Mouse (Mus musculus) adrenal gland, postnatal 10 days (tissue): ENCODE results near the gene Gm8720. TPM values are rescaled to one million over a fixed set of nuclear protein-coding genes. Genes with fewer than 3 reads are reported as not detected.
"Not testable (repeated sequence)": the region's sequence is repeated elsewhere in the genome, so short reads cannot be mapped to it uniquely, and the experiment has no call there.

Source experiments
- DNase-seq: peaks from one replicate; pipeline ENCODE4 v3.0.0; 2021; ENCODE audit warnings: mixed read lengths
- long read RNA-seq, 2 experiments: library from polyadenylated mRNA; stranded (forward); transcript quantifications; one replicate each; pipeline ENCODE4 v2.0.0; 2021
- total RNA-seq, 2 experiments: library from RNA; stranded (reverse); gene quantifications; 2 replicates each; pipeline ENCODE4 v1.2.3; 2021

Gm8720 gene
- not detected for total RNA-seq
- long read RNA-seq, experiment 1: 0 reads
- long read RNA-seq, experiment 2: 0 reads

DNA sequence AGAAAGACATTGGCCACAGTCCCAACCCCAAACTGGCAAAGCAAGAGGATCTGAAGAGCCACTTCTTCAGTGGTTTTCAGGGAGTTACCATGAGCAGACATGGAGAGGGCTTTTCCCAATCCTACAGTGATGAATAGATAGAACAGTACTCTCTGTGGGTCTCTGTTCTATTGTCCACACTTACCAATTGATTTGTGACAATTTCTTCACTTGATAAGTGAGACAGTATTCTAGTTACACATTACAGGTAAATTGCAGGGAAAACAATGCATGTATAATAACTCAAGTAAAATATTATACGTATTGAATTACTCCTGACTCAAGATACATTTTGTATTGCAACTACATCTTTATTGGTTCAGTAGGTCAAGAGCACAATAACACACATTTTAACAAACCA lies at the start of gene Gm8720:
Gm8720 (minus strand) TSS at position 101 of the 400 bp plus-strand sequence.
- DNase-seq: not testable (repeated sequence)

DNA sequence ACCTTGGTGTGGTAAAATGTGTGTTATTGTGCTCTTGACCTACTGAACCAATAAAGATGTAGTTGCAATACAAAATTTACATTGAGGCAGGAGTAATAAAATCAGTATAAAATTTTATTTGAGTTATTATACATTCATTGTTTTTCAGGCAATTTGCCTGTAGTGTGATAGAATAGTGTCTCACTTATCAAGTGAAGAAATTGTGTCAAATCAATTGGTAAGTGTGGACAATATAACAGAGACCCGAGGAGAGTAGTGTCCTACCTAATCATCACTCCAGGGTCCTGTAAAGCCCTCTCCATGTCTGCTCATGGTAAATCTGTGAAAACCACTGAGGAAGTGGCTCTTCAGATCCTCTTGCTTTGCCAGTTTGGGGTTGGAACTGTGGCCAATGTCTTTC lies 12.0 kb downstream of the Gm8720 start, which contains the start of gene Vmn1r163:
Vmn1r163 (plus strand) TSS at position 301 of the 400 bp plus-strand sequence.
- DNase-seq: not testable (repeated sequence)

DNA sequence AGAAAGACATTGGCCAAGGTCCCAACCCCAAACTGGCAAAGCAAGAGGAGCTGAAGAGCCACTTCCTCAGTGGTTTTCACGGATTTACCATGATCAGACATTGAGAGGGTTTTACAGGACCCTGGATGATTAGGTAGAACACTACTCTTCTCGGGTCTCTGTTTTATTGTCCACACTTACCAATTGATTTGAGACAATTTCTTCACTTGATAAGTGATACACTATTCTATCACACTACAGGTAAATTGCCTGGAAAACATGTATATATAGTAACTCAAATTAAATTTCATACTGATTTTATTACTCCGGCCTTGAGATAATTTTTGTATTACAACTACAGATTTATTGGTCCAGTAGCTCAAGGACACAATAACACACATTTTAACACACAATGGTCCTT lies 47.4 kb downstream of the Gm8720 start, which contains the start of gene Gm4216:
Gm4216 (minus strand) TSS at position 101 of the 400 bp plus-strand sequence.
- DNase-seq: not testable (repeated sequence)

Other genes with a start within 250 kb of the Gm8720 start
- not detected for gene Vmn1r159, start 223.9 kb downstream of the Gm8720 start, total RNA-seq
- not detected for gene Vmn1r160, start 196.2 kb downstream of the Gm8720 start, total RNA-seq
- gene Gm4214, start 82.8 kb downstream of the Gm8720 start, total RNA-seq: not detected
- not detected for gene Gm4216, start 47.5 kb downstream of the Gm8720 start, total RNA-seq
- not detected for gene Vmn1r163, start 11.9 kb downstream of the Gm8720 start, total RNA-seq
- gene Gm10662, start 77.0 kb upstream of the Gm8720 start, total RNA-seq: not detected
- gene Vmn1r165, start 149.9 kb upstream of the Gm8720 start, total RNA-seq: not detected
- gene Vmn1r166, start 184.2 kb upstream of the Gm8720 start, total RNA-seq: not detected
- not detected for gene Gm6902, start 211.4 kb upstream of the Gm8720 start, total RNA-seq
- gene Nlrp4e, start 233.7 kb upstream of the Gm8720 start, total RNA-seq: not detected